Mouse (Mus musculus) liver, postnatal 0 days (tissue): ENCODE results near the gene Iqca.

Source experiments
- CTCF ChIP-seq: sonication (generic); IDR thresholded peaks from 2 replicates; pipeline ENCODE4 v1.5.1; 2016; ENCODE audit warnings: antibody characterized with exemption, low read depth
- EP300 ChIP-seq: IDR thresholded peaks from 2 replicates; pipeline ENCODE4 v1.6.1; 2016; ENCODE audit warnings: antibody characterized with exemption, low read depth, mild to moderate bottlenecking

DNA sequence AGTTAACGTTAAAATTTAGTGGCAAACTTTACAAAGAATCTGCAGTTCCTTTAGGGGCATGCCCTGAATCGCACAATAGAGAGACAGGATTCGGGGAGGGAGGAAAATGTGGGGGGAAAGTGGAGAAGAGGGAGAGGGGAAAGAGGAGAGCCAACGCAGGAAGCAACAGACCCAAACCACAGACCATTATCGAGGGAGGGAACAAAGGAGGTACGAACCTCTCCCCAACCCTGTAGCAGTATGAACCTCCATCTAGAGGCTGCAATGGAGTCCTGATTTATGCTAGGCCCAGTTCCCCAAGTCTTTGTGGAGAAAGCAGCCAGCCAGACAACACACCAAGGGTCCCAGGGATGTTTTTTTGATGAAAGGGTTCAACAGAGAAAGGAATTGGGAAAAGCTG lies 586 bp upstream of the Iqca start:
- no peak for TF ChIP-seq CTCF
- no peak for TF ChIP-seq EP300
